Mouse (Mus musculus): ENCODE results near the gene Snx15. TPM values are rescaled to one million over a fixed set of nuclear protein-coding genes. Genes with fewer than 3 reads are reported as not detected.

Snx15 gene
- polyA plus RNA-seq, 1 experiment from 2014 or later = 25.0 TPM

GRCm38 (mm10) chr19:6126789-6127580 lies 1.1 kb downstream of the Snx15 start:
- no peak for ATAC-seq (ENCODE audit: low FRiP score, low TSS enrichment)
- Histone ChIP-seq H3K27me3 (ENCODE audit: control insufficient read depth, insufficient read depth, low read length) (no peaks in the 10 kb centered on the region), H3K9ac (ENCODE audit: low read length) (no peak overlapping the region), H3K36me3 (ENCODE audit: control insufficient read depth, insufficient read depth, low read length) (no peaks in the 10 kb centered on the region), H3K9me3 (ENCODE audit: control insufficient read depth, low read length) (no peaks in the 10 kb centered on the region), H3K27ac (replicated peaks) (peak overlapping the region; percentile 94; the same call in 1 of the 2 replicates), H3K4me3 (ENCODE audit: low read depth, low read length) (peak overlapping the region; percentile 45), H3K4me1 (replicated peaks; ENCODE audit: control insufficient read depth, insufficient read depth) (no peaks in the 10 kb centered on the region), H3K4me2 (replicated peaks; ENCODE audit: low read depth) (peak overlapping the region; percentile 59)
- no peak for DNase-seq (ENCODE audit: low spot score)
- TF ChIP-seq EP300 (optimal IDR thresholded peaks at IDR 0.05) (no peak), CTCF (IDR thresholded peaks at IDR 0.05; ENCODE audit: low read depth) (no peak)
- WGBS = 57% methylated on average over 10 of the region's 10 CpGs

GRCm38 (mm10) chr19:6126289-6126688 lies 1.8 kb downstream of the Snx15 start:
- ATAC-seq (ENCODE audit: low FRiP score, low TSS enrichment) (no peak), DNase-seq (ENCODE audit: low spot score) (peak; percentile 46)
- Histone ChIP-seq H3K9me3 (ENCODE audit: control insufficient read depth, low read length) (no peaks in the 10 kb centered on the region), H3K27ac (replicated peaks) (no peak overlapping the region), H3K4me1 (replicated peaks; ENCODE audit: control insufficient read depth, insufficient read depth) (no peaks in the 10 kb centered on the region), H3K36me3 (ENCODE audit: control insufficient read depth, insufficient read depth, low read length) (no peaks in the 10 kb centered on the region), H3K9ac (ENCODE audit: low read length) (no peak overlapping the region), H3K4me3 (ENCODE audit: low read depth, low read length) (no peak overlapping the region), H3K4me2 (replicated peaks; ENCODE audit: low read depth) (no peak overlapping the region), H3K27me3 (ENCODE audit: control insufficient read depth, insufficient read depth, low read length) (no peaks in the 10 kb centered on the region)
- 25% methylated on average over 4 of the region's 4 CpGs for WGBS
- peak; percentile 88 for TF ChIP-seq CTCF (IDR thresholded peaks at IDR 0.05; ENCODE audit: low read depth)
- no peak for TF ChIP-seq EP300 (optimal IDR thresholded peaks at IDR 0.05)

GRCm38 (mm10) chr19:6124898-6125297 lies 3.2 kb downstream of the Snx15 start:
- no peak for ATAC-seq (ENCODE audit: low FRiP score, low TSS enrichment)
- H3K4me3 ChIP-seq (ENCODE audit: low read depth, low read length) = no peak overlapping the region

GRCm38 (mm10) chr19:6123330-6123729 lies 4.8 kb downstream of the Snx15 start:
- Histone ChIP-seq H3K27ac (replicated peaks) (no peak overlapping the region; the same call in 1 of the 2 replicates), H3K4me1 (replicated peaks; ENCODE audit: control insufficient read depth, insufficient read depth) (no peaks in the 10 kb centered on the region), H3K9me3 (ENCODE audit: control insufficient read depth, low read length) (no peaks in the 10 kb centered on the region), H3K9ac (ENCODE audit: low read length) (no peak overlapping the region), H3K36me3 (ENCODE audit: control insufficient read depth, insufficient read depth, low read length) (peaks cover 3% of the 10 kb centered on the region; the same call in 1 of the 2 replicates), H3K4me2 (replicated peaks; ENCODE audit: low read depth) (no peak overlapping the region), H3K4me3 (ENCODE audit: low read depth, low read length) (no peak overlapping the region), H3K27me3 (ENCODE audit: control insufficient read depth, insufficient read depth, low read length) (no peaks in the 10 kb centered on the region)
- ATAC-seq (ENCODE audit: low FRiP score, low TSS enrichment) (no peak), DNase-seq (ENCODE audit: low spot score) (no peak)
- 53% methylated on average over 8 of the region's 8 CpGs for WGBS
- TF ChIP-seq CTCF (IDR thresholded peaks at IDR 0.05; ENCODE audit: low read depth) (no peak), EP300 (optimal IDR thresholded peaks at IDR 0.05) (no peak)

More at GRCm38 (mm10) chr19:6124898-6125297, 3.2 kb downstream of the Snx15 start:
- no peak for DNase-seq (ENCODE audit: low spot score)
- WGBS = 54% methylated on average over 2 of the region's 2 CpGs
- no peak overlapping the region for H3K9ac ChIP-seq (ENCODE audit: low read length)
- no peak for TF ChIP-seq EP300 (optimal IDR thresholded peaks at IDR 0.05)
- no peak for TF ChIP-seq CTCF (IDR thresholded peaks at IDR 0.05; ENCODE audit: low read depth)
- no peaks in the 10 kb centered on the region for H3K27me3 ChIP-seq (ENCODE audit: control insufficient read depth, insufficient read depth, low read length)
- no peaks in the 10 kb centered on the region for H3K4me1 ChIP-seq (replicated peaks; ENCODE audit: control insufficient read depth, insufficient read depth)
- no peaks in the 10 kb centered on the region for H3K9me3 ChIP-seq (ENCODE audit: control insufficient read depth, low read length)
- H3K27ac ChIP-seq (replicated peaks) = no peak overlapping the region
- peaks cover 3% of the 10 kb centered on the region; the same call in 1 of the 2 replicates for H3K36me3 ChIP-seq (ENCODE audit: control insufficient read depth, insufficient read depth, low read length)
- H3K4me2 ChIP-seq (replicated peaks; ENCODE audit: low read depth) = no peak overlapping the region

GRCm38 (mm10) chr19:6121761-6122160 lies 6.3 kb downstream of the Snx15 start:
- WGBS = 43% methylated on average over 19 of the region's 19 CpGs
- ATAC-seq (ENCODE audit: low FRiP score, low TSS enrichment) = no peak

DNA sequence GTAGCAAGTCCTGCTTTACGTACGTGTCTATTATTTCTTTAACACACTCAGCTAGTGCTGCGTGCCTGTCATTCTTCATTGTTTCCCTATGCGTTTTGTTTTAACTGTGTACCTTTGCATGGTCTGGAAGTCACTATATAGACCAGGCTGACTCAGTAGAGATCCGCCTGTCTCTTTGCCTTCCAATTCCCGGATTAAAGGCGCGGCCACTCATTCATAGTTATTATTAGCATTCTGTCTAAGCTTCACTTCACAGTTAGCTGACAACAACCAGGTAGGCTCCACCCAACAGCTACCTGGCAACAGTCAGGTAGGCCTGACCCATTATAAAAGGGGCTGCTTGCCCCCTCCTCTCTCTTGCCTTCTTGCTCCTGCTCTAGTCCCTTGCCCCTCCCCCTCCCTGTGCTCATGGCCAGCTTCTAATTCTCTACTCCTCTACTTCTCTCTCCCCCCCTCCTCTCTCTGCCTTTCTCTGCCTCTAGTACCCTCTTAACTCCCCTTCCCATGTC lies 9.4 kb downstream of the Snx15 start:
- Histone ChIP-seq H3K36me3 (ENCODE audit: control insufficient read depth, insufficient read depth, low read length) (peaks cover 18% of the 10 kb centered on the region), H3K27me3 (ENCODE audit: control insufficient read depth, insufficient read depth, low read length) (no peaks in the 10 kb centered on the region), H3K27ac (replicated peaks) (peak overlapping the region; percentile 95), H3K4me1 (replicated peaks; ENCODE audit: control insufficient read depth, insufficient read depth) (no peaks in the 10 kb centered on the region), H3K9me3 (ENCODE audit: control insufficient read depth, low read length) (no peaks in the 10 kb centered on the region), H3K9ac (ENCODE audit: low read length) (0 out of 2 replicates have a peak overlapping the region, but pooled peaks have one; percentile 31), H3K4me3 (ENCODE audit: low read depth, low read length) (peak overlapping the region; percentile 78), H3K4me2 (replicated peaks; ENCODE audit: low read depth) (peak overlapping the region; percentile 97)
- TF ChIP-seq EP300 (optimal IDR thresholded peaks at IDR 0.05) (no peak), CTCF (IDR thresholded peaks at IDR 0.05; ENCODE audit: low read depth) (no peak)
- WGBS = under 1% methylated on average over 8 of the region's 8 CpGs
- ATAC-seq (ENCODE audit: low FRiP score, low TSS enrichment) (peak; percentile 48), DNase-seq (ENCODE audit: low spot score) (no peak)

More at GRCm38 (mm10) chr19:6121761-6122160, 6.3 kb downstream of the Snx15 start:
- no peaks in the 10 kb centered on the region for H3K4me1 ChIP-seq (replicated peaks; ENCODE audit: control insufficient read depth, insufficient read depth)
- peaks cover 3% of the 10 kb centered on the region; the same call in 1 of the 2 replicates for H3K36me3 ChIP-seq (ENCODE audit: control insufficient read depth, insufficient read depth, low read length)
- H3K4me3 ChIP-seq (ENCODE audit: low read depth, low read length) = no peak overlapping the region
- no peak overlapping the region for H3K27ac ChIP-seq (replicated peaks)
- no peak overlapping the region for H3K9ac ChIP-seq (ENCODE audit: low read length)
- no peaks in the 10 kb centered on the region for H3K27me3 ChIP-seq (ENCODE audit: control insufficient read depth, insufficient read depth, low read length)
- H3K4me2 ChIP-seq (replicated peaks; ENCODE audit: low read depth) = no peak overlapping the region
- no peak for TF ChIP-seq EP300 (optimal IDR thresholded peaks at IDR 0.05)
- DNase-seq (ENCODE audit: low spot score) = no peak
- no peaks in the 10 kb centered on the region for H3K9me3 ChIP-seq (ENCODE audit: control insufficient read depth, low read length)
